Mouse (Mus musculus) splenic B cell, adult 2 months (primary cell): ENCODE results near the gene Styk1.

ENCODE experiments used
- DNase-seq: peaks from one replicate; pipeline ENCODE4 v3.0.0-alpha.2; 2011; ENCODE audit warnings: low read depth, low spot score
- H3K27me3 ChIP-seq: 2 replicates; pipeline ENCODE4 v1.6.1; 2012; ENCODE audit warnings: mild to moderate bottlenecking, low read length, moderate library complexity, mixed read lengths; ENCODE audit not compliant: control insufficient read depth, poor library complexity, insufficient read depth, severe bottlenecking
- H3K36me3 ChIP-seq: 2 replicates; pipeline ENCODE4 v1.6.1; 2012; ENCODE audit warnings: mild to moderate bottlenecking, low read length, moderate library complexity, mixed read lengths; ENCODE audit not compliant: control insufficient read depth, poor library complexity, insufficient read depth, severe bottlenecking

The Styk1 gene

DNA sequence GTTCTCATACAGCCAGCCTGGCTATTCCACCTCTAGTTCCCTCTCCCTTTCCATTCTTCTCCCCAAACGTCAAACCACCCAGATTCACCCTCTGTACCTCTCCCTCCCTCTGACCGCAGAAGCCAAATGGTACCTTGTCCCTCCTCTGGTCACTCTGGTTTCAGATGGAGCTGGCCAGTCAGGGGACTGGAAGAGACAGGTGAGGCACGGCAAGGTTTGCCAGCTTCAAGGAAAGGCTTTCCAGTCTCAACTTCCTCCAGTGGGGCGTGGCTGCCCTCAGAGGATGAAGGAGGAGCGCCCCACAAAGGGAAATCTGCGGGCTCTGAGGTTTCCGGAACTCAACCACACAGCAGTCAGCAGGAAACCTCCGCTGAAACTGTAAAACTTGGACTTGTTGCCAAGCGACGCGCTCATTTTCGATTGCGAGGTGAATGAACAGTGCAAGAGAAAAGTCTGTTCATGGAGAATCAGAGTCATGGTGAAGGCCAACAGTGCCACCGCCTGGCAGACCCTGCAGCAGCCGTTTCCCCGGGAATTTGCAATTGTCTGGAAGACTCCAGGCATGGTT, at the start of gene Styk1:
Styk1 (minus strand) TSS at position 246 of the 568 bp plus-strand sequence.
- peak; percentile 78 for DNase-seq
- Histone ChIP-seq H3K36me3 (no peaks in the 10 kb centered on the region), H3K27me3 (no peaks in the 10 kb centered on the region)

DNA sequence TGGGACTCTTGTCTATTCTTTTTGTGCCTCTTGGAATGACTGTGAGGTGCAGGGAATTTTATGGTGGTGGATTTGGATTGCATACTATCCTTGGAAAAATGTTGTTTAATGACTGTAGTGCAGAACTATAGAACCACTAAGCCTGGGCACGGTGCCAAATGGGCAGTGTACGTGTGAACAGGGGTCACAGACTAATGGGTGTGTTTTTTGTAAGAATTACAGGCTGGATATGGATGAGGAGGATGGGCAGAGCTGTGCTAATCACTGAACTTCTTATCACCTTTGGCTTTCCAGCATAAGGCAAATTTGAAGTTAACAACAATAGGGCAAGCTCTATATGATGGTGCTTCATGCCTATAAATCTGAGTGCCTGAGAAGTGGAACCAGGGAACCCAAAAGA, 49.6 kb upstream of the Styk1 start:
- DNase-seq = no peak
- no peaks in the 10 kb centered on the region for H3K36me3 ChIP-seq
- no peaks in the 10 kb centered on the region for H3K27me3 ChIP-seq

DNA sequence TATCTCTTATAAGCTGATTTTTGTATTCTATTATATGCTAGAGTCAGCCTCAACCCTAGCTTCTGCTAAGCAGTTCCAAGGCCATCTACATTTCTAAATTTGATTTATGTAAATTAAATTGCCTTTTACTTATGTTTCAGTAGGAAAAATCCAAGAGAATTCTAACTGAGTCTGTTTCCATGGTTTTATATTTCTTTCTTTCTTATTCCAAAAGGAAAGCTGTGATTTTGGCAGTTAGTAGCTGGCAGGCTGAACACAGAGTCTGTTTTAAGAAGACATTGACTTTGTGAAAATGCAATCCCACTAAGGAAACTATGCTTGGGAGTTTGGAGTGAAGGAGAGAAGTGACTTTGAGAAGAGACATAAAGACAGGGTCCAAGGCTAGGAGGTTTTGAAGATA, 49.2 kb upstream of the Styk1 start:
- DNase-seq = no peak
- no peaks in the 10 kb centered on the region for H3K36me3 ChIP-seq
- H3K27me3 ChIP-seq = no peaks in the 10 kb centered on the region

DNA sequence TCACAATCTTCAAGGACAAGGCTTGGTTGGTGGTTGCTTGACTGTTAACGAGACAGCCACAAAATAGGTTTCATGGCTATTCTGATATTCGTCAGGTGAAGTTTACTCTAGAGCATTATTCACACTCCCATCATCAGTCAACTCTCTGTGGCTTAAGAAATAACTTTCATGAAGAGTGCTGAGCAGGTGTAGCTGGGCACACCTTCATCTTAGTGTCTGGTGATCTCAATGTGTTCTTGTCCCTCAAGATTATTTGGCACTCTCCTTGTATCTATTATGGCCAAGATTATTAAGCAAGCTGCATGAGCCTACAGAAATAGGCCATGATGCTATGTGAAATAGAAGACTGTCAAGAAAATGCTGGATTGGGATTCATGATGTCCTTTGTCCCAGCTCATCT, 47.9 kb upstream of the Styk1 start:
- Histone ChIP-seq H3K27me3 (no peaks in the 10 kb centered on the region), H3K36me3 (no peaks in the 10 kb centered on the region)
- DNase-seq = no peak

DNA sequence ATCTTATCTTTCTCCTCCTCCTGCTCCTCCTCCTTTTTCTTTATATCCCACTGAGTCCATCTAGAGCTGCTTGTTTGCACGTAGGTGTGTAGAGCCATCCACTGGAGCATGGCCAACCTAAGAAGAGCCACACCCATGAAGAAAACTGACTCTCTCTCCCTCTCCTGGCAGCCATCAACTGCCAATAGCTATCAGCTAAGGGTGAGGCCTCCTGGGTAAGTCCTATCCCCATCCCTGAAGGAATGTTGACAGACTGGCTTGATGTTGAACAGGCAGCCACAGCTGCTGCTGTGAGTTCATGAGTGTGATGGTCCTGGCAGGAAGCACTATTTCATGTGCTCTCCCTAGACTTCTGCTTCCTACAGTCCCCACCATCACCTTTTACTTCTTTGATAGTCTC, 43.3 kb upstream of the Styk1 start:
- H3K27me3 ChIP-seq = no peaks in the 10 kb centered on the region
- H3K36me3 ChIP-seq = no peaks in the 10 kb centered on the region
- no peak for DNase-seq

DNA sequence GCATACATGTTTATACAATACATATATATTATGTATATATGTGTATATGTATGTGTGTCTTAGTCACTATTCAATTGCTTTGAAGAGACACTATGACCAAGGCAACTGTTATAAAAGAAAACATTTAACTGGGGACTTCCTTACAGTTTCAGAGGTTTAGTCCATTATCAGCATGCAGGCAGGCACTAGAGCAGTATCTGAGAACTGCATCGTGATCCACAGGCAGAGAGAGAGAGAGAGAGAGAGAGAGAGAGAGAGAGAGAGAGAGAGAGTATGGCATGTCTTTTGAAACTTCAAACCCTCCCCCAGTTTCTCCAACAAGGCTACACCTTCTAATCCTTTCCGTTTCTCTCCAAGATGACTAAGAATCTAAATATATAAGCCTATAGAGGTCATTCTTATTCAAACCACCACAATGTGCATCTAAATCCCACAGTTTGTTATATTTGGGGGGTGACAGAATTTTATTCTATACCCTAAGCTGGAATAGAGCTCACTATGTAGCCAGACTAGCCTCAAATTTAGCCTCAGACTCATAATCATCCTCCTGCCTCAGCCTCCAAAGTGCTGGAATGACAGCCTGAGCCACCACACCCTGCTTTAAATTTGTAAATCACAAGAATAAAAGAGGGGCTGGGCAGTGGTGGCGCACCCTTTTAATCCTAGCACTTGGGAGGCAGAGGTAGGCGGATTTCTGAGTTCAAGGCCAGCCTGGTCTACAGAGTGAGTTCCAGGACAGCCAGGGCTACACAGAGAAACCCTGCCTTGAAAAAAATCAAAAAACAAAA, 40.7 kb upstream of the Styk1 start:
- Histone ChIP-seq H3K27me3 (no peaks in the 10 kb centered on the region), H3K36me3 (no peaks in the 10 kb centered on the region)
- no peak for DNase-seq

DNA sequence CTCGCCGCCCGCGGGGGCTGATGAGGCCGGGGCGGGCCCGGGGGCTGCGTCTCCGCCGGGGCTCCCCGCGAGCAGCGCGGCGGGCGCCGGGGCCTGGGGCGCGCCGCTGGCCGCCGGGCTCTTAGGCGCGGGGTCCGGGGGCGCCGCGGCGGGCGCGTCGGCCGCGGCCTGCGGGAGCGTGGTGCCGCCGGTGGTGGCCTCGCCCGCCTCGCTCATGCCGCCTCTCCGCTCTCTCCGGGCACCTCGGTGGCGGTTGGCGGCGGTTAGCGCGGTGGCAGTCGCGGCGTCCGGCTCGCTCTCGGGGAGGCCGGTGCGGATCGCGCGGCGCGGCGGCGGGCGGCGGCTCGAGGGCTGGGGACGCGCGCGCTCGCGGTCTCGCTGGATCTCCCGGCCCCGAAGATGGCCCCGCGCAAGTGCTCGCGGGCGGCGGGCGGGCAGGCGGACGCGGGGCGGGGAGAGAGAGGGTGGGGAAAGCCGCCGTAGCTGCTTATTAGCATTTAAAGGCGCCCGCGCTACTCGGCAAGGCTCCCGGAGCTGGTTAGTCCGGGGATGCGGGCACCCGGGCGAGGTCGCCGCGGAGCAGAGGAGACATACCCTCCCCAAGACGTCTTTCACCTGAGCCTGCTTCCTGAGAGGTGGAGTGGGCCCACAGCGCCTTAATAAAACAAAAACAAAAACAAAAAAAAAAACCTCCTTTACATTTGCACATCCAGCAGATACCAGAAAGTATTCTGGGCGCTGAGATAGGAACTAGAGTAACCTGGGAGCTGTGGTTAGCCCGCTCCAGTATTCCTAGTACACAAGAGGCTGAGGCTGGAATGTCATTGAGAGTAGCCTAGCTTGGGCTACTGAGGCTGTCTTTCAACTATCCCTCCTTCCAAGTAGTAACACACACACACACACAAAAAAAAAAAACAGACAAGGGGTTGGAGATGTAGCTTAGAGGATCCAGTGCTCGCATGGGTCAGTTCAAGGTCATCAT, 34.9 kb upstream of the Styk1 start, which contains the start of gene Ybx3:
Ybx3 (minus strand) TSS at position 437 of the 982 bp plus-strand sequence.
- DNase-seq = peak; percentile 77

DNA sequence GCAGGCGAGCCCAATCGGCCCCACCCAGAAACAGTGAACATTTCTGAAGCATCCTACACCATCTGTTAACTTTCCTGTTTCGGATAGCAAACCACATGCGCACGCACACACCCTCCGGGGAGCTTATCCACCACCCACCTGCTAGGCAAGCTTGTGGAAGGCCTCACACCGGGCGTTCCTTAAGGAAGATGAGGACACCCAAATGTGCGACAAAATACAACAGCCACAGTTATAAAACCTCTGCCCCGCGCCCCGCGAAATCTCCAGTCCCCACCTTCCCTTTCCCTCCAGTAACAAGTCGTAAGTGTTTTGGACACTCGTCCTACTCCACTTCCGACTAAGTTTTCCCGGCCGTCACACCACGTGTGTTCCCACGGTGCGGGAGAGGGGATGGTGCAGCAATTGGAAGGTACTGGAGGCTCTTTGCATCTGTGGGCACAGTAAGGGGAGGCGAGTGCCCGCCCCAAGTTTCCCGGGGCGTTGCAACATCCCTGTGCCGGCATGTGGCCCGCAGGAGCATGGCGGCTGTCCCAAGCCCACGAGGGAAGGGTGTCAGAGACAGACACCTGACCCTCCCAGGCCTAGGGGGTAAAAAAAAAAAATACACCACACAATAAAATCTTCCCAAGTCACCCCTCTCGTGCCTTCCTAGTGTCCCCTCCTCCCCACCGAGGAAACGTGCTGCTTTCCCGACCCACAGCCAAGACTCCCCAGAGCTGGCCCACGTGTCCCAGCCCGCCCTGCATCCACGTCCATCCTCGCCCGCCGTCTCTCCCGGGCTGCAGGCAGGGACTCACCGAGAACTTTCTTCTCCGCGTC, 34.0 kb upstream of the Styk1 start:
- Histone ChIP-seq H3K36me3 (no peaks in the 10 kb centered on the region), H3K27me3 (no peaks in the 10 kb centered on the region)
- peak; percentile 39 for DNase-seq

More for the DNA sequence above, 34.9 kb upstream of the Styk1 start, which contains the start of gene Ybx3:
- no peaks in the 10 kb centered on the region for H3K27me3 ChIP-seq
- no peaks in the 10 kb centered on the region for H3K36me3 ChIP-seq

DNA sequence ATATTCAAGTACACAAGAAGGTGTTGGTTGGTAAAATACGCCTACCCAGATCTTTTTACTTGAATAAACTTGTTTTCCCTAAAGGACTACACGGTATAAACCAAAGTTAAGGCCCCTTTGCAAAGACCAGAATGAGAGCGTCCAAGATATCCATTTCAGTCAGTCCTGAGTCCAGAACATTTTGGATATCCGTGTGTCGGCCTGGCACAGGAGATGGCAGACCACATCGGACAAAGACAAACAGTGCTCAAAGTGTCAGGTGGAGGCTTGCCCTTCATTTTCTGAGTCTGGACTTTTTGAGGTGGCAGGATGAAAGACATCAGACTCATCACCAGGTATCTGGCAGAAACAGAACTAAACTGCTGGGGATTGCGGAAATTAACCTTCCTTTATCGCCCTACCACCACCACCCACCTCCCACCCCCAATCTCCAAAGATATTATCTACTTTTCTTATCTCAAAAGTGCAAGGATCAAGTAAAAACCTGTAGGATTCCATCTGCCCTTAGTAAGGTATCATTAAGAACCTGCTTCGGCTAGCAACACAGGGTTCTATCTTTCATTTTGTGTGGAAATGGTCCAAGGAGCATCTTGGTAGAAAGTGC, 33.1 kb upstream of the Styk1 start:
- no peak for DNase-seq
- Histone ChIP-seq H3K27me3 (no peaks in the 10 kb centered on the region), H3K36me3 (no peaks in the 10 kb centered on the region)

DNA sequence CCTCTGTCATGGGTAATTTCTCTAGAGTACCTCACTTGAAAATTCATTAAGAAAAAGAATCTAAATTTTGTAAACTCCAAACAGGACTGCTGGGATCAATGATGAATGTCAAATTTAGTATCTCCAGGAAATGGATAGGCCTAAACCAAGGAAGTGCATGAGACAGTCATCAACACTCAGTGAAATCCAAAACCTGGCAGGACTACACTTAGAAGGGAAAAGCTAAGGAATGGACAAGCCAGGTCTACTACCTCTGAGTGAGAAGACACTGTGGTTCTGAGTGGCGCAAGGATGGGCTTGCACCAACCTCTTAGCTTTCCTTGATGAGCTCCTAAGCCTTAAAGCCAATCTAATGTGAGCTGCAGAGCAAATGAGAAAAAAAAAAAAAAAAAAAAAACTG, 32.1 kb upstream of the Styk1 start:
- no peaks in the 10 kb centered on the region for H3K36me3 ChIP-seq
- DNase-seq = no peak
- H3K27me3 ChIP-seq = no peaks in the 10 kb centered on the region

DNA sequence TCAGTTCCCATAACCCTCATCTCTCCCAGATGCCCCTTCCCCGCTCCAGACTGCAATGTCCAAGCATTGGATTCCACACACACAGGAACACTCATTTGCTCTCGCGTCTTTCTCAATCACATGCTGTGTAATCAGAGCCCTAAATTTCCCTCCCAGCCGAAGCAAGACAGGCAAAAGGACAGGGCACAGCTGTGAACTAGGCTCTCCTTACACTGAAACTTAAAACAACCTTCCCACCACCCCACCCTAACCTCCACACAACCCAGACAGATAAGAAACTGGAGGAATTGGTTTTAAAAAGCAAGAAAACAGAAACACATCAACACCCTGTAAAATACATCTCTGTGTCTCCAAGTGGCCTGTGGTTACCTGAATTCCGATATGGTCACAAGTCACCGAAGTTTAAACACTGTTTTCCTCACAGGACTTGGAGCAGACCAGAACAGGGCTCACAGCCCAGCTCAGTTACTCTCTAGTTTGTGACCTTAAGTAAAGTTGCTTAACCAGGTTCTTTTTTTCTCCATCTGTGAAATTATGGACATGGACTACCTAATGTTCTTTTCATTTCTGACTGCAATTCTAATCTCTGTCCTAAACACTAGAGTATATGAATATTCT, 30.4 kb upstream of the Styk1 start:
- peaks cover 5% of the 10 kb centered on the region; the same call in 1 of the 2 replicates for H3K36me3 ChIP-seq
- no peak for DNase-seq
- no peaks in the 10 kb centered on the region for H3K27me3 ChIP-seq

DNA sequence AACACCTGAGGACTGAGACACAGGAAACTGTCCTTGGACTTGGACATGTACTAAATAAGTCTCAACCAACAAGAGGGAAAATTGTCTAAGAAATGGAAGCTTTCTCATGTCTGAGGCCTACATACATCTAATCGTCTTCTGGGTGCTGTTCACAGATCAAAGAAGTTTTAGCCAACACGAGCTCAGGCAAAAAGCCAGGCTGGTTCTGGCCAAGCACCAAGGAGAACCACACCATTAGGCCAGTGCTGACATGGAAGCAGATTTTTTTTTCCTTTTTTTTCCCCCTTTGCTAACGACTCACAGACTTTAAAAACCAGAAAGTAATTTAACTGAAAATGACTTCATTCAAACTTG, 29.6 kb upstream of the Styk1 start:
- DNase-seq = no peak
- Histone ChIP-seq H3K27me3 (no peaks in the 10 kb centered on the region), H3K36me3 (peaks cover 7% of the 10 kb centered on the region)

DNA sequence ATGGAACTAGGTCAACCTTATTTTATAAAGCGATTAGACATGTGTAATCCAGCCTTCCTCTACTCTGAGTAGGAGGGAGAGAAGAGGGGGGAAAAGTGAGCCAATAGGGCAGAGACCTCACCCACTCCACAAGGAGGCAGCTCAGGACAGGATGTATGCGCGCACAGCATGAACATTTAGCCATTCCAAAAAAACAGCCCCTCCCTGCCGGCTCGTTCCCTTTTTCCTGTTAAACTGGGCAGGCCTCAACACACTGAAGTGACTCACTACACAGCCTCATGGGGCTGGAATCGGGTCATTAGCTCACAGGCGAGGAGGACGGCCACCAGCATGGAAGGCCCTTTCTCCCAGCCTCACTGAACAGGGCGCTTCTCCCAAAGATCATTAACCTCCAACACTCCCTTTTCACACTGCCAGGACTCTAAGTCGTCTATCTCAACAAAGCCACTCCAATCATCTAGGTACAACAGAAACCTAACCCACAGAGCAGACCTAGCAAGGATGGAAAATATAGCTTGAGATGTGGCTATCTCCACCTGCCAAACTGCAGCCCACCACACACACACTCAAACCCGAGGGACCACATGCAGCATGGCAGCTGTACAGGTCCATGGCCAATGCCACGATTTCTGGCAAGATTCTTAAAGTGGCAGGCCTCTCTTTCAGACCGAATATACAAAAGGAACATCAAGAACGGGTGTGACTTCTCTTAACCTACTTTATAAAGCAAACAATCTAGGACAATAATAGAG, 29.0 kb upstream of the Styk1 start:
- peaks cover 8% of the 10 kb centered on the region for H3K36me3 ChIP-seq
- no peaks in the 10 kb centered on the region for H3K27me3 ChIP-seq
- no peak for DNase-seq
